Mouse (Mus musculus) T-helper 2 cell (primary cell): ENCODE data around the gene Mbtps1.

Experiments used
- in situ Hi-C: fragments of 300-600 bp; cut with MboI, MseI; formaldehyde crosslinking; loops from one replicate; pipeline ENCODE4 v1.15.1; 2025; ENCODE audit warnings: high pct_unique_total_duplicates

Gene Mbtps1

DNA sequence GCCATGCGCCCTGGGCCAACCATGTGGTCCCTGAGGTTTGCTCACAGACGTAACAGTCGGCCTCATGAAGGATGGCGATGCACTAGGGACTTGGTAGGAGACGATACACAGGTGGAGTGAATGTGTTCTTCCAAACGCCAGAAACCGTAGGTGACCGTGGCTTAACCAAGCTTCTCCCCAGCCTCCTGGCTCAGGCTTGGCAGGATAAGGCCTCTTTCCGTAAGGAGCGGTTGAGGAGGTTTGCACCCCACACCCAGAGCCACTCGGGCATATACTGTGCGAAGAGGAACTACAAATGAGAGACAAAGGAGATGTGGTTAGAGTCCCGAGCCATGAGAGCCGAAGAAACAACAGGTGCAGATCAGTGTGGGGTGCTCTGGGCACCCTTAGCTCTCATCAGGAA, 5.3 kb upstream of the Mbtps1 start:
- in situ Hi-C loops, result loop anchor here (5.0 to 25.0 kb wide), 3 partner anchors 38 to 1779 kb away; partner anchors contain the start of gene Gins2

DNA sequence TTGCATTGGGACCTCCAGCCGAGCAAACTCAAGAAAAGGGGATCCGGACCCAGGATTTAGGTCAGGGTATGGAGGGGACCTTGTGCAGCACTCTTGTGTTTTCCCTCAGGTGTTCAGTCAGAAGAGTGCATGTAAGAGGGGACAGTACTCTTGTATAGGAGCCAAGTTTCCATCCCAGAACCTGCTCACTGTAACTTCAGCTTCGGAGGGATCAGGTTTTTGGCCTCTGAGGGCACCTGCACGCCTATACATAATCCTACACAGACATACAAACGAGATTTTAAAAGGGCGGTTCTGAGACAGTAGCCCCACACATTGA, 826 bp upstream of the Mbtps1 start:
- in situ Hi-C loops, result loop anchor here (10.0 to 25.0 kb wide), 2 partner anchors 555 to 1028 kb away; partner anchors contain the start of genes 6430548M08Rik and Gins2

DNA sequence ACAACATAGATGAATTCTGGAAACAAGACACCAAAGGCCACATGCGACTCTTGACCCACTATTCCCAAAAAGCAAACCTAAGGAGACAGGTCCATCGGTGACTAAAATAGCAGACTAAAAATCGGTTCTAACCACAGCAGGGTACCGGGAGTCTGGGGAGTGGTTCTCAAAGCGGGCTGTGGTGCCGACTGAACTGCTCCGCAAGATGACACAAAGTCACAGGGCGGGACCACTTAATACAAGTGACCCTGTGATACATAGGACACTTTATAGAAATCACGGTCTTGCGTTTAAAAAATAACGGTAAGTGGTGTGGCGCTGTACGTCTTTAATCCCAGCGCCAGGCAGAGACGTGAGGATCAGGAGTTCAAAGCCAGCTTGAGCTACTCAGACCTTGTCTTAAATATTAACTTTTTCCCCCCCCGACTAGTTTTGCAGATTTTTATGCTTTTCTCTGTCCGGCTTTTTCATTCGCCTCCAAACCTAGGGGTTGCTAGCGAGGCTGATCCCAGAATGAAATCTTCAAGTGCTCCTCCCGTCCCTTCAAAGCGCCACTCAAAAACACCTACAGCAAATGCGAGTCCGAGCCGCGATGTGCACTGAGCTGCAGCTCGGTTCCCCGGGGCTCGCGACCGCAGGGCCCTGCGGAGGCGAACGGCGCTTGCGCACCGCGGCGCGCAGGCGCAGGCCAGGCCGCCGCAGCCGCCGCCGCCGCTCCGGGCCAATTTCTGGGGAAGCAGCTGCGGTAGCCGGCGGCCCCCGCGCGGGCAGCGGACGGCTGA, 523 bp downstream of the Mbtps1 start:
- in situ Hi-C loops, result loop anchor here (10.0 to 25.0 kb wide), 2 partner anchors 557 to 1029 kb away; partner anchors contain the start of genes 6430548M08Rik and Gins2

DNA sequence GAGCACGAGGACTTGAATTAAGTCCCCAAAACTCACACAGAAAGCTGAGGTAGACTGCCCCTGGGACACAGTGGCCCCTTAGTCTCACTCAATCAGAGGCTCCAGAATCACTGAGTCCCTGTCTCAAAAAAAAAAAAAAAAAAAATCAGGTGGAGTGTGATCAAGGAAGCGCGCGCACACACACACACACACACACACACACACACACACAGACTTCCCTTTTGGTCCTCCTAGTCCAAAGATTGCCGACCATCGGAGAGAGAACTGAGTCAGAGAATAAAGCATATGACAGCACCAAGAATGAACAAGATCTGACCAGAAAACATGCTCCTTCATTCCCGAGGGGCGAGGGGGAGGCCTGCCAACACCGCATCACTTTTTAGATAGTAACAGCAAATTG, 1.4 kb downstream of the Mbtps1 start:
- in situ Hi-C loops, result loop anchor here (10.0 to 25.0 kb wide), 2 partner anchors 558 to 1030 kb away; partner anchors contain the start of genes 6430548M08Rik and Gins2

DNA sequence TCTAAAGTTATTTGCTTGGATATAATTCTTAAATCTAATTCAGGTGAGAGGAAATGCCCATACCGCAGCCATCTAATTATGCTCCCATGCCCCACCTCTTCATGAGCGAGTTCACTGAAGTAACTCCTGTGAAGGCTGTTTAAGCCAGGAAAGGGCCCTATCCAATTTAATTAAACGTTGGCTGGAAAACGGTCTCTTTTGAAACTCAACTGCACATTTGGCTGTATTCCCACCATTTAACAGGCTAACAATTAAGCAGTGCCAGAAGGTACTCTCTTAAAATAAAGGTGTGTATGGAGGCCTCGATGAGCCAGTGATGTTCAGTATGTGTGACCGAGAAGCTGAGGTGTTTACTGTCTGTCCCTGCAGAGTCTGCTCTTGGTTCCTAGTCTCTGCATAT, 2.7 kb downstream of the Mbtps1 start:
- in situ Hi-C loops, result loop anchor here (10.0 to 25.0 kb wide), 2 partner anchors 559 to 1031 kb away; partner anchors contain the start of genes 6430548M08Rik and Gins2

DNA sequence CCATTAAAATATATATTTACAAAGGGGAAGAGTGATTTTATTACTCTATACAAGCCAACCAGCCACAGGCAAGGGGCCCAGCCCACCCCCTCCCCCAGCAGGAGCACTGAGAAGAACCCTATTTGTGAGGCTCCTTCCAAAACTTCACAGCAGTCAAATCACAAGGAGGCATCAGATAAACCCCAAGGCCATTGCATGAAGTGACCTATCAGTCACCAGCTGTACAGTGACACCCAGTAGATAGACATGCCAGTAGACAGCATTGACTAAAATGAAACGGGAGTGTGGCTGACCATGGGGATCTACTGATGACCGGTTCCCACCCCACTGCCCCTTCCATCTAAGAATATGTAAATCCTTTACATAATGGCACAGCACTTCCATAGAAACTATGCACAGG, 5.6 kb downstream of the Mbtps1 start:
- in situ Hi-C loops, result loop anchor here (10.0 to 25.0 kb wide), 2 partner anchors 562 to 1034 kb away; partner anchors contain the start of genes 6430548M08Rik and Gins2

DNA sequence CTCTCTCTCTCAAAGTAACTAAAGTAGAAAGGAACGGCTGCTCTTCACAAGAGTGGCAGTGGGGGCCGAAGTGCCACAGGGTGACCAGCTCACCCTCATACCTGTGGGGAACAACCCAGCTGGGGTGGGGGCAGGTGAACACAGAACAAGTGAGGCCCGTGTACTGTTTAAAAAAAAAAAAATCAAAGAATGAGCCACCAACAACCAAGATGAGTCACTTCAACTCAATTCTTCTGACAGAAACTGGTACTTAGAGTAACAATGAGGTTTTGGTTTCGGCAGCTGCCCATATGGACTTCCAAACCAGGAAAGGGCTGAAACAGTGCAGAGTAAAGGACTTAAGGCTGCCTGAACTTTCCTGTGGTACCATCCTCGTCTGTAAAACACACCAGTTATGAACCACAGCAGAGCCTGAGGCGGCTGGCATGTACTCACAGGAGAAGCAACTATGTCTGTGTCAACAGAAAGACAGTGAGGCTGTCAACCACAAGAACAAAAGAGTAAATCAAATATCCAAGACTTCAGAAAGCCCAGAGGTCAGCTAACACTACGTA, 9.9 kb downstream of the Mbtps1 start:
- in situ Hi-C loops, result no loop called here

DNA sequence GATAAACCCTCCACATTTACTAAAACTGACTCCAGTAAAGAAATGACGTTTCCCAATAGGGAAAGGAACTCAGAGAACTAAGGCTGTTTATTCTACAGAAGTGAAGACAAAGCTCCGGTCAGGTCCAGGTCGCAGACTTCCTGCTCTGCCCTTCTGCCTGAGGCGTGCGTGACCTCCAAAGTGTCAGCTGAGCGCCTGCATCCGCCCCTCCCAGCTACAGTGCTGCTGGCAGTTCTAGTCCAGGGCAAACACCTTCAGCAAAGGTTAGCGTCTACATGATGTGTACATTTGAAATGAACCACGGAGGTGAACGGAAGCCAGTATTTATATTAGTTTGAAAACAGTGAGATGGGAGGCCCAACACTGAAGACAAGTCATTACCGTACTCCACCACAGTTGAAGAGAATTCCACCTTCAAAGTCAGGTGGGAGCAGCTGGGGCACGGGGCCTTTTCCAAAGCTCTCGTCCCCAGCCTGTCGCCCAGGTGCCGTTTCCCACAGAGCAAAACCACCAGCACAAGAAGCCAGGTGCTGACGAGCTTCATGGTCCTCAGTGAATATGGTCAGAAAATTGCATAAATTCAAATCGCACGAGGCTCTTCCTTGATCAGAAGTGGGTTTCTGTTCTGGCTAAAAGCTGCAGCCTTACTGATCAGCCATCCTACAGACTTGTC, 11.4 kb downstream of the Mbtps1 start:
- in situ Hi-C loops, result no loop called here

DNA sequence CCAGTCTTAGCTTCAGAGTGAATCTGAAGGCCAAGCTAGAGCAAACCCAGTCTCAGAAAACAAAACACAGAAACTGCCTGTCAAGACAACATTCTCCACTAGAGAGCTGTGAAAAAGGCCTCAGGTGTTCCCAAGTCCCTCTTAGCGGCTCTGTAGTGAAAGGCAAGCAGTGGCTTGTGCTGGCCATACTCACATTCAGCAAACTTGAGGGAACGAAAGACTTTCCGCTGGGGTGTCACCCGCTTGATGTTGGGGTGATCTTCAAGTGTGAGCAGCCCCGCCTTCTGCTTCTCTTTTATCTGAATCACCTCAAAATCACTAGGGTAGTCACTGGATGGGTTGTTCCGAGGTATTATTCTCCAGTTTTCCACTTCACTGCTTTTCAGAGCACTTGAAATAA, 12.7 kb downstream of the Mbtps1 start:
- in situ Hi-C loops, result no loop called here

DNA sequence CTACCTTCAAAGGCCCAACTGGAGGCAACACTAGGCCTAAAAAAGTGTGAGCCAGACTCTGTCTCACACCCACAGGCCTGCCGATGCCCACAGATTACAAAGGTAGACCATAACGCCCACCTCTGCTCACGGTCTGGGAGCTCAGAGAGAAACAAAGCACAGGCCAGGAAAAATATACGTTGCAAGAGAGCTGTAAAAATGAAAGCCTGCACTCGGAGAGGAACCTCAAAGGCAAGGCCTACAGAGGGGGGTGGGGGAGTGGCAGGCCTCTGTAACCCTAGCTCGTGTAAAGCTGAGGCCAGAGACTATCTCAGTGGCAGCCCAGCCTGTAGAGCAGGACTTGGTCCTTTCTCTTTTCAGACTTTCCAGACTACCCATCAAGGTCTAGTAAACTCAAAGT, 13.4 kb downstream of the Mbtps1 start:
- in situ Hi-C loops, result no loop called here

DNA sequence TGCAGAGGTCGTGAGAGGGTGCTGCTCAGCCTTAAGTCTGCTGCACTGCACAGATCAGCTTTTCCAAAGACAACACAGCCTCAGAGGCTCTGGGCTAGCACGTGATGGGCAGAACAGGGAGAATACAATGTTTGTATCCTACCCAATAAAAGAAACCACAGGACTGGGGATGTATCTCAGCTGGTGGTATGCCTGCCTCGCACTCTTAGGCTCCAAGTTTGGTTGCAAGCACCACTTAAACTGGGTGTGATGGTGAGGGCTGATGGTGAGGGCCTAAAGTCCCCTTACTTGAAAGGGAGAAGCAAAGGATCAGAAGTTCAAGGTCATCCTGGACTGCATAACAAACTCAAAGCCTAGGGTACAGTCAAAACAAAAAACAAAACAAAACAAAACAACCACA, 13.9 kb downstream of the Mbtps1 start:
- in situ Hi-C loops, result no loop called here

DNA sequence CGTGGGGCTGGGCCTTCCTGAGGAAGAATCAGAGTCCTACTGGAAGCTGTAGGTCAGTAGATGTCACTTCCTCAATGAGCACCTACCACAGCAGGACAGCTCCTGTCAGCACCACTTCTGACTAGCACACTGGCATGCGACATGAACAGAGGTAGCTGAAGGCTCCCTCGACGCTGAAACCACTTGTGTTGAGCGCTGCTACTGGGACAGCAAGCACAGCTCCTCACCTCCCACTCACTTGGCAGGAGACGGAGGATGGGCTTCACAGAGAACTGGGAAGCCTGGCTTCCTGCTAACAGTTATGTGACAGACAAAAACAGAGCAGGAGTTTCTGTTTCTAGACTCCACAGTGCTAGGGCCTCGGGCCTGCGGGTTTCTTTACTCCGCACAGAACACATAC, 26.6 kb downstream of the Mbtps1 start:
- in situ Hi-C loops, result no loop called here

DNA sequence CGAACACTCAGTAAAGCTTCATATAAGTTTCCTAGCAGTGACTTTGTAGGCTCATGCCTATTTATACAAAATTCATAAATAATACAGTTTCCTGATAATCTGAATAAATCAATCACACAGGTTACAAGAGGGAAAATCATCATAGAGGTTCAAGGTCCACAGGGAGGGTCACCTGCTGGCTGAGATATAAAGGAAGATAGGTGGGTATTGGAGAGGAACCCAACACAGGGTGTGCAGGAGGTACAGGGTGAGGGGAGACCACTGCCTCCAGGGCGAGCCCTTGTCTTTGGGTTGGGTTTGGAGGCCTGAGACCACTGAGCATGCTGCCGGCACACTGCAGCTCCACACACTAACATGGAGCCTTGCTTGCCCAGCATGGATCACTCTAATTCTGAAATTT, 27.1 kb downstream of the Mbtps1 start:
- in situ Hi-C loops, result no loop called here

DNA sequence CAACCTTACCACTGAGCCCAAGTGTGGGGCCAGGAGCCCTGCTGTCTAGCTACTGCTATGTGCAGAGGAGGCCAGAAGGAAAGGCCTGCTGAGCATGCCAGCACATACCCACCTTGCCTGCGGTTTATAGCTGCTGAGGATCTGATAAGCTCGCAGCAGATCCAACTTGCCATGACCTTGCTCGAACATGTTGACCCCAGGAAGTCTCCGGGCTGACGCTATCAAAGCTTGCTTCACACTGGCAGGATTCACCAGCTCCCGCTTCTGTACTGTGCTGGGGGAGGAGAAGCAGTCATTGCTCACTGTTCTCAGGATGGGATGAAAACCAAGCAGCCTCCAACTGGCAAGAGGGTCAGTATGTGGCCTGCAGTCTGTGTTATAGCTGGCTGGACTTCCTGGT, 27.6 kb downstream of the Mbtps1 start:
- in situ Hi-C loops, result no loop called here

DNA sequence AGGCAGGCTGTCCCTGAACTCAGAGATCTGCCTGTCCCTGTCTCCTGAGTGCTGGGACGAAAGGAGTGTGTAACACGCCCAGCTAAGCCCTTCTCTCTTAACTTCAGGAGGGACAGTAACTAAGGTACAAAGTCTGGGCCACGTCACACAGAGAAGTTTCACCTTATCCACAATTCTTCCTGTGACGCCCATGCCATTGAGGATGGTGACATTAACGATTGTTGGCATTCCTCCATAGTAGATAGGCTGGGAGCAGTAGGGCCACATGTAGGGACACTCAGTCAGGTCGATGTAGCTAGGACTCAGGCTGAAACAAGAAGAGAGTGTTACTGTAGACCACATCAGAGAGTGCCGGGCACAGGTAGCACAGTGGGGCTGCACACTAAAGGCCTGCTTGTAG, 29.8 kb downstream of the Mbtps1 start:
- in situ Hi-C loops, result no loop called here

DNA sequence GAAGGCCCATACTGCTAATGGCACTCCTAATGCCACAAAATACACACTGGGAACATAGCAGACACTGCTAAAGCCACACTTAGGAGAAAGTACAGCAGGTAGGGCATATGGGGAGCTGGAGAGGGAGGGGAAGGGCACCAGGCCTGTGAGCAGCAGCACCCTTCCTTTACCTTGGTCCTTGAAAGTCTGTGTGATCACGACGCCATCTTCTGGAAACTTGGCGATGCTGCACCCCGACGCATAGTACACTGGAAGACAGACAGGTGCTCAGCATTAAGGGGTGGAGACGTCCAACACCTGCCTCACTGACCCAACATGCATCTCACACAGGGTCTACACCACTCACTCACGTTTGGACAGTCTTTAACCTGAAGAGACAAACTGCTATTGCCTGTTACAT, 38.4 kb downstream of the Mbtps1 start:
- in situ Hi-C loops, result no loop called here

DNA sequence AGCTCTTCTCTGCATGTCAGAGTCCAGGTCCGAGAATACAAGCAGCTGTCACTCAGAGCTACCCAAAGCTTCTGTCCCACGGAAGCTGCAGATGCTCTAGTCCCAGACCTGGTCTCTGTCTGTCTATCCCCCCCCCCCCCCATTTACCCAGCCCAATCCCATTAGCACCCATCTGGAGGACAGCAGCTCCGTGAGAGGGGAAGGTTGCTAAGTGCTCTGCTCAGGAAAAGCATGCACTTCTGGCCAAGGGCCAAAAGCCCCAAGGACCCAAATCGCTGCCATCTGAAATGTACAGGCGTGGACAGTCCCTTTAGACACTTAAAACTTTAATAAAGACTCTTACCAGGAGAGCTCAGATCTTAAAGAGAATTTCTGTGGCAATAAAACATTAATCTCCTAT, 41.9 kb downstream of the Mbtps1 start:
- in situ Hi-C loops, result no loop called here

DNA sequence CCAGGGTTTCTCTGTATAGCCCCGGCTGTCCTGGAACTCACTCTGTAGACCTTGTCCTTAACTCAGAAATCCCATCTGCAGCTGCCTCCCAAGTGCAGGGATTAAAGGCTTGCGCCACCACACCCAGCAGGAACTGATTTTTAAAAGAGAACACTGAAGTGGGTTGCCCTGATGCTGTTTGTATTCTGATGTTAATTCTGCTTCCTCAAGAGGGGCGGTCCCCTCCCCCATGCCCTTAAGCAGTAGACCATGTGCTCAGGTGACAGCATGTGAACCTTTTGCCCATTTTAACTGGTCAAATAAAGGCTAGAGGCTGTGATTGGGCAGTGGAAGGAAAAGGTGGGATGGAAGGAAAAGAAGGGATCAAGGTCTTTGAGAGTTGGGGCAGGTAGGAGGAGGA, 42.8 kb downstream of the Mbtps1 start:
- in situ Hi-C loops, result no loop called here

DNA sequence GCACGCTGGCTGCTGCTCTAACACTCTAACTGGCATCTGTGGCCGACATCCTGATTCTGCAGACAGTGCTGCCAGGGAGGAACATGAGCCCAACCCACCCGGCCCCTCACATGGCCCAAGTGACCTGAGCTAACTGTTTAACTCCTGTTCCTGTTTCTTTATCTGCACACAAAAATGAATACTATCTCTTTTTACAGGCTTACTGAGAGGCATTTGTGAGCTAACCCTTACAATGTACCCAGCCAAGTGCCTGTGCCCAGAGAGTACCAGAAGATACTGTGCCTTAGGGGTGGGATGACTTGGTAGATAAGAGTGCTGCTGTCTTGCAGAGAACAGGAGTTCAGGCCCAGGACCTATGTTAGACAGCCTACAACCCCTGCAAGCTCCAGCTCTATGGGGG, 43.6 kb downstream of the Mbtps1 start:
- in situ Hi-C loops, result no loop called here

DNA sequence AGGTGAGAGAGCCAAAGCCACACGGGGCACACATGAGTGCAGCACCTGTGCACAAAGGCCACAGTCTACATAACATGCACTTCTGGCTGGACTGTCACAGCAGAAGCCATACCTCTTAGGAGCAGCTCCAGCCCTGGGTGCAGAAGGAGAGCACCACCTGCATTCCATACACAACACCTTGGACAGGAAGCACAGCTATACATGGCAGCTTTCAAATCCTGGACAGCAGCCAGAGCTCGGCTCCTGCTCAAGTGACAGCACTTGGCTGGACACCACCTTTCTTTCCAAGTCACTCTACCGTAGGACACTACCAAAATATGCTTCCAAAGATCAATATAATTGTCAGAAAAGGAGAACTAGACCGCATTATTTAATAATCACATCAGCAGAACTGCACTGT, 45.1 kb downstream of the Mbtps1 start:
- in situ Hi-C loops, result no loop called here

DNA sequence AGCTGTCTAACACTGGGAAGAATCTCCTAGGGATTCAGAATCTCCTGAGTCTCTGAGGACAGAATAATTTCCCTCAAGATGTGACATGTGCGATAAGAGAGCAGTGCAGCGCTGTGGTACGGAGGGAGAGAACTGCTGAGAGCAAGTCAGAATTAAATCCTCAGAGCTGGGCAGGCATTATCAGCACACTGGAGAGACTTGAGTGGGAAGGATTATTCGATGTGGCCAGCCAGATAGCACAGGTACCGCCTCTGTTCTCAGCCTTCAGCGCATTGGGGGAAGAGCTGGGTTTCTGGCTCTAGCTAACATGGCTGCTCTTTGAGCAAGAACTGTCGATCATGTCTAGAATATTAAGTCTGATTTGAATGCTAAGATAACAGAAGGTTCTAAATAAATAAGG, 46.8 kb downstream of the Mbtps1 start:
- in situ Hi-C loops, result no loop called here

DNA sequence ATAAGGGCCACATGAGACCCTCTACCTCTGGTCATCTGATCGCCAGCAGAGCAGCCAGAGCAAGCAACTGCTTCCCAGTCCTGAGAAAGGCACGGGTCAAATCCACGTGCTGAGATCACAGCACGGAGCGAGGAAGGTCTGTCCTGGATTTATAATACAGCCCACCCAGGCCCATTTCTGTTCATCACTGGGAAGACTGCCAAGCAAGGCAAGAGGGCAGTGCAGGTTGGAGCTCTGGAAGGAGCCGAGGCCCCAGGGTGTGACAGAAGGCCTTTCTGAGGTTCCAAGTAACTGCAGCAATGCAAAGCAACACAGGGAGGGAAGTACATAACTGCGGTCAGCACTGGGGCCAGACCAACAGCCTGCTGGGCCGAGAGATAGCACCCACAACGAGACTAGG, 48.1 kb downstream of the Mbtps1 start:
- in situ Hi-C loops, result no loop called here

DNA sequence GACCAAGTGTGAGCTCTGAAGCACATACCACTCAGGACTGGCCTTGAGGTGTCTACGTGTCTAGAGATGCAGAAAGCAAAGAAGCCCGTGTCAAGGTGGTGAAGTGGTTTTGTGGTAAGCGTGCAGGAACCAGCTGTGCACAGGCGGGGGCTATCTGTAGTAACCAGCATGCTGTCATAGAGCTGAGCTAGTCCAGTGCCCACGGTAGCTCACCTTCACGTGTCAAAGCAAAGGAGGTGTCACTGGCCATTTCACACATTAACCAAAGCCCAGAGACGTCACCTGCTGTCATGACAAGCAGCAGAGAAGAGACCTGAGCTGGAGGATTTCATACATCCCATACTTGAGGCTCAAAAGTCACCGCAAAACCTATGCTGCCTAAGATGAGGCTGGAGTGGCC, 52.4 kb downstream of the Mbtps1 start:
- in situ Hi-C loops, result no loop called here
